ENCODE assay signal across 24 mouse cellular contexts in the genomic region with DNA sequence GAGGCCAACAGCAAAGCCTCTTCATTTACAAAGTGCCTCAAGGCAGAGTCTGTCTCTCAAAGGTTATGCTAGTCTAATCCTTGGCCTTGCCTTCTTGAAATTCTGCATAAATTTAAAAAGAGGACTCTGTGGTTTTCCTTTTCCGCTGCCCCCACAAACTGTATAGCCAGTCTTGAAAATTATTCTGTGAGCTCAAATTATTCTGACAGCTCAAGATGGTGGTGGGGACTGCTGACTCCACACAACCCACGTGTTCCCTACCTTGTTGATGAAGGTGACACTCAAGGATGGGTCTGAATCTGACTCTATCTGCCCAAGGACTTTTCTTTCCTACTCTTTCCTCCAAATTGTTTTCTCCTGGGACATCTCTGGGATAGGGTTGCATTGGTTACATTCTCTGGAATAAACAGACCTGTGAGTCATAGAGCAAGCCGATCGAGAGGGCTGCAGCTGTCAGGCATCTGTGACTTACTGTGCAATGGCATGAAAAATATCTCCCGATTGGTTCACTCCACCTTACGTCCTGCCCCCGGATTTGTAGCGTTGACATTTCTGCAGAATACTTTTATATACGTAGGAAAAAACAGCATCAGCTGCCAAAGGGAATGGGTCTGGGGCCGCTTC. TPM values are rescaled to one million over a fixed set of nuclear protein-coding genes. Genes with fewer than 3 reads are reported as not detected.
DNase-seq lines count a peak whose midpoint lies in the region; ATAC-seq lines count a peak whose summit lies in the region.
"Had no signal": no experiment of that assay in that cellular context is flagged by ENCODE, and none has a peak within 500 bp of the region (broad histone marks: within the 10 kb centered on the region; RNA-seq: fewer than 3 reads in every experiment).

No protein-coding gene starts in this region.

- H3K9ac ChIP-seq in kidney, embryonic 15.5 days = no peak overlapping the region
- H3K9ac ChIP-seq: forebrain, postnatal 0 days; hindbrain, embryonic 14.5 days; limb, embryonic 12.5 days had no signal

- H3K4me3 ChIP-seq in kidney, embryonic 15.5 days (replicated peaks) = no peak overlapping the region
- H3K4me3 ChIP-seq: heart, embryonic 10.5 days; layer of hippocampus, adult 2 months; limb, embryonic 12.5 days; midbrain, embryonic 10.5 days had no signal

- H3K4me2 ChIP-seq in kidney, embryonic 15.5 days = no peak overlapping the region
- H3K4me2 ChIP-seq: hindbrain, embryonic 14.5 days; limb, embryonic 12.5 days had no signal

- 60% methylated on average over 10 of the region's 10 CpGs for WGBS in kidney, embryonic 15.5 days

- H3K4me1 ChIP-seq in kidney, embryonic 15.5 days = no peaks in the 10 kb centered on the region
- H3K4me1 ChIP-seq: heart, embryonic 10.5 days; midbrain, embryonic 10.5 days had no signal

- H3K27ac ChIP-seq in kidney, embryonic 15.5 days = no peak overlapping the region
- H3K27ac ChIP-seq: heart, embryonic 10.5 days; hindbrain, embryonic 14.5 days; layer of hippocampus, adult 2 months; limb, embryonic 12.5 days; midbrain, embryonic 10.5 days; stomach, postnatal 0 days had no signal

- no peaks in the 10 kb centered on the region for H3K9me3 ChIP-seq in kidney, embryonic 15.5 days (replicated peaks)
- H3K9me3 ChIP-seq: heart, embryonic 10.5 days; limb, embryonic 12.5 days; midbrain, embryonic 10.5 days had no signal

- H3K27me3 ChIP-seq in kidney, embryonic 15.5 days = no peaks in the 10 kb centered on the region
- H3K27me3 ChIP-seq: limb, embryonic 12.5 days; Patski had no signal

- no peaks in the 10 kb centered on the region for H3K36me3 ChIP-seq in kidney, embryonic 15.5 days
- H3K36me3 ChIP-seq: heart, embryonic 10.5 days; limb, embryonic 12.5 days; midbrain, embryonic 10.5 days had no signal

- 0 out of 2 replicates have a peak, but pooled peaks have one; percentile 20 for ATAC-seq in granulocyte monocyte progenitor cell, adult 5-6 weeks (replicated peaks; ENCODE audit: poor library complexity, severe bottlenecking)
- ATAC-seq in kidney, embryonic 15.5 days (replicated peaks; ENCODE audit: low FRiP score) = no peak
- ATAC-seq: forebrain, postnatal 0 days; intestine, postnatal 0 days; Patski had no signal

- peak; percentile 35 to 69 for DNase-seq in adrenal gland, adult (ENCODE audit: inconsistent age in 2 of 2, low spot score in 1 of 2)
- DNase-seq in adrenal gland, postnatal 4 days (ENCODE audit: low spot score in 2 of 2) = no peak
- DNase-seq in 3134 (ENCODE audit: extremely low read depth, insufficient read length, low spot score) (peak; percentile 37), liver (no peak)
- DNase-seq in adrenal gland, postnatal 14 days = peak; percentile 37
- DNase-seq in ovary, postnatal 36 days (ENCODE audit: low spot score) = no peak
- DNase-seq: cerebellum, postnatal 14 days; forebrain, postnatal 0 days; gastrocnemius, postnatal 14 days; heart, postnatal 10 days; kidney, postnatal 10 days; lung, postnatal 10 days had no signal

RNA-seq across cellular contexts. Expression of gene Mybpc1, which starts 26.5 kb away (rescaled TPM):
- 10 to 100 TPM; 28.9 to 88.8 TPM for total RNA-seq in adrenal gland, postnatal 4 days (2021)
- 0.68 and 0.96 TPM in 2 replicates for total RNA-seq in adrenal gland, postnatal 14 days (2021)
- total RNA-seq in granulocyte monocyte progenitor cell, adult 5-6 weeks (2014; fragmentation: Nextera tagmentation) = not detected in 2 replicates
- total RNA-seq in granulocyte monocyte progenitor cell, adult 5-6 weeks (2017) = not detected in 2 replicates
- 8.4 and 17.8 TPM in 2 replicates for polyA plus RNA-seq in kidney, embryonic 15.5 days (2015; fragmentation: Nextera tagmentation; extraction: Ambion mirVana)
- polyA plus RNA-seq: Patski had no signal

RNA-seq across cellular contexts. Expression of gene Spic, which starts 53.4 kb away (rescaled TPM):
- 1 to 10 TPM; 3.4 to 4.8 TPM for total RNA-seq in adrenal gland, postnatal 4 days (2021)
- total RNA-seq in adrenal gland, postnatal 14 days (2021) = 2.6 and 2.8 TPM in 2 replicates
- 1.9 TPM in 1 of 2 replicates, not detected in the other for total RNA-seq in granulocyte monocyte progenitor cell, adult 5-6 weeks (2014; fragmentation: Nextera tagmentation)
- total RNA-seq in granulocyte monocyte progenitor cell, adult 5-6 weeks (2017) = 3.1 TPM in 1 of 2 replicates, not detected in the other
- polyA plus RNA-seq in kidney, embryonic 15.5 days (2015; fragmentation: Nextera tagmentation; extraction: Ambion mirVana) = 1.0 and 1.1 TPM in 2 replicates
- total RNA-seq: forebrain, postnatal 0 days; gastrocnemius, postnatal 14 days; layer of hippocampus, adult 2 months; left cerebral cortex, adult 18-20 months had no signal
- polyA plus RNA-seq: forebrain, postnatal 0 days; heart, embryonic 10.5 days; limb, embryonic 12.5 days; midbrain, embryonic 10.5 days; neural tube, embryonic 14.5 days; Patski had no signal

Comparison
In these comparisons a context has a peak if more than half of its experiments do, and no peak if none do; other contexts are left out.
1. DNase-seq: peak in adrenal gland, adult (2 of 2), 3134 (single experiment) and adrenal gland, postnatal 14 days (single experiment); none in adrenal gland, postnatal 4 days (0 of 2), liver (single experiment) and ovary, postnatal 36 days (single experiment).
2. RNA of gene Mybpc1, which starts 26.5 kb away (total RNA-seq): 28.9 to 88.8 TPM in adrenal gland, postnatal 4 days; 0.68 to 0.96 TPM in adrenal gland, postnatal 14 days and not detected in granulocyte monocyte progenitor cell, adult 5-6 weeks; every median in the first group is over 10 times any median in the second.